Mouse (Mus musculus) embryo, embryonic 11 days (tissue): ENCODE measurements around the gene Hes7.
"Not testable (repeated sequence)": the region's sequence is repeated elsewhere in the genome, so short reads cannot be mapped to it uniquely, and the experiment has no call there.

ENCODE experiments used
- DNase-seq: peaks from one replicate; pipeline ENCODE4 v3.0.0-alpha.2; 2015

Gene Hes7

DNA sequence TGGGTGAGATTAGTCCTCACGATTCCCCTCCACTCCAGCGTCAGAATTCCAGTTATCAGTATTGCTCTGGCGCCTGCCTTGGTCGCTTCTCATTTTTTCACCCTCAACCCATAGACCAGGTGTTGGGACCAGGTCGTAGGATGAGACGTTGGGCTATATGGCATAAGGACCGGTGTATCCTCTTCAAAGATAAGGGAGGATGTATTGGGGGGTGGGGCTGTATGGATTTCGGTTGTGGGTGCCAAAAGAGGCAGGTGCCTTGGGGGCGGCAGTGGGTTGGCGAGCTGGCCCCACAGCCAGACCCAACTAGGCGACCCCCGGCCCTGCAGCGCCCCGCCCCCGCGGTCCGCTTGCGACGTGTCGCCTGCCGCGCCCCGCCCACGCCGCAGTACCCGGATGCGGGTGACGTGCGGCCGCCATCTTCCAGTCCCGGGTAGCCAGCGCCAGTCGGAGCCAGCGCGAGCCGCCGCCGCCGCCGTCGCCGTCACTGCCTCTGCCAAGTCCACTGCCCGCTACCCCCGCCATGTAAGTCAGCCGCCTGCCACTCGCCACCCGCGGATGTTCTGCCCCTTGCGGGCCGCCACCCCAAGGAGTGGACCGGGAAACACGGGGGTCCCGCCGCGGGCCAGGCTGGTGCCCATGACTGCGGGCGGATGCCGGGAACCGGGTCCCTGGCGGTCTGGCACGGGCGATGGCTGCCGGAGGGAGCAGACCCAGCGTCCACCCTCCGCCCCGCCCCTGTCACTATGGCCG, 31.9 kb upstream of the Hes7 start, which contains the start of gene Vamp2:
Gene Vamp2, plus strand, starts transcription at position 388 of the 753 bp plus-strand sequence.
- DNase-seq = peak; percentile 95

DNA sequence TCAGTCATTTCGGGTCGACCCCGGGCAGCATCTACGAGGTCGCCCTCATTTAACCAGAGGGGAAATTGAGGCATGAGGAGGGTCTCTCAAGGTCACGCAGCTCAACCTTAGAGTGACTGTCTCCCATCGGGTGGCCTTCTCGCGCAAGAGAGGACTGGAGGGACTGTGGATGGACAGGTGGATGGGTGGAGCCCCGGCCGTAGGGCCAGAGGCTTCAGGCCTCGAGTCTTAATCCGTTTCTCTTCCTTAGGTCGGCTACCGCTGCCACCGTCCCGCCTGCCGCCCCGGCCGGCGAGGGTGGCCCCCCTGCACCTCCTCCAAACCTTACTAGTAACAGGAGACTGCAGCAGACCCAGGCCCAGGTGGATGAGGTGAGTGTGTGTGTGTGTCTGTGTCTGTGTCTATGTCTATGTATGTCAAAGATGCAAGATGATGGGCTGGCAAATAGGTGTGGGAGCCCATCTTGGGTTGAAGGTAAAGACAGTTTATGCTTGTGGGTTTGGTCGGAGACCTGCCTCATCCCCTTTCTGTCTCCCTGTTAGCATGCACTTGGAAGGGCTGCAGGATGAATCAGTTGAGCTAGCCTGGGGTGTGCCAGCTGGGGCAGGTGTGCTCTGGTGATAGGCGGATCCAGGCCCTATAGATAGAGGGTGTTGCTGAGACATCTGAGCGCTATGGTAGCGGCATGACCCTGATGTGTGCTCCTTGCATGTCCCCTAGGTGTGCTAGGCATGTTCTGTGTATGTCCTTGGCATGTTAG, 31.2 kb upstream of the Hes7 start:
- DNase-seq = no peak

DNA sequence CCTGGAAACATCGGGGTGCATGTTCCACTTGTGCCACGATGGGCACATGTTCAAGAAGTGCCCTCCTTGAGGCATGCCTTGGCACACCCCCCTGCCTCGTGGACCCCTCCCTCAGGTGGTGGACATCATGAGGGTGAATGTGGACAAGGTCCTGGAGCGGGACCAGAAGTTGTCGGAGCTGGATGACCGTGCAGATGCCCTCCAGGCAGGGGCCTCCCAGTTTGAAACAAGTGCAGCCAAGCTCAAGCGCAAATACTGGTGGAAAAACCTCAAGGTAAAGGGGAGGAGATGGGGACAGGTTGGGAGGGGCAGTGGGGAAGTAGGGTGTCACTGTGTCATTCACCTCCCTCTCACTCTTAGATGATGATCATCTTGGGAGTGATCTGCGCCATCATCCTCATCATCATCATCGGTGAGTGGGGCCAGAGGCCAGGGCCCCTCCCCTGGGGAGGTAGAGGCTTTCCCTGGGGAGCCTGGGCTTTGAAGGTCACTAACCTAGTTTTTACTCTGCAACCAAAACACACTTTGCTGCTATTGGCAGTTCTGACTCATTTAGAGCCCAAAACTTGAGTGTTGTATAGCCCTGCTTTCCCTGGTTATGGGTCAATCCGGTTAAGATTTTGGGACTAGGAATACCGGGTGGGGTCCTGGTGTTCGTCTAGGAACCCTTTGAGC, 30.5 kb upstream of the Hes7 start:
- no peak for DNase-seq

DNA sequence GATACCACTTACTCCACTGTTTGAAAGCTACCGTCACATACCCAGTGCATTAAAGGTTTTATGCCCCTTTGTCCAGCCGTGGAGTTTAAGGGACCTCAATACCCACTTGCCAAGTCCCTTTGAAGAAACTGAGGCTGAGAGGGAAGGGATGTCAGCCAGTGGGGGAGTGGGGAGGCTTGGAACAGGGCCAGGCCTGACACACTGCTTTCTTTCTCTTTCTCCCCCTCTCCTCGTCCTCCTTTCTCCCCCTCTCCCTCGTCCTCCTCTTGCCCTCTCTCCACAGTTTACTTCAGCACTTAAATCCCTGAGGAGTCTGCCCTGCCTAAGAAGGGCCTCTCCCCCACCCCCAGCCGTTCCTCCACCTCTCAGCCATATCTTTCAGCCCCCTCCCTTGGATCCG, 29.8 kb upstream of the Hes7 start:
- no peak for DNase-seq

DNA sequence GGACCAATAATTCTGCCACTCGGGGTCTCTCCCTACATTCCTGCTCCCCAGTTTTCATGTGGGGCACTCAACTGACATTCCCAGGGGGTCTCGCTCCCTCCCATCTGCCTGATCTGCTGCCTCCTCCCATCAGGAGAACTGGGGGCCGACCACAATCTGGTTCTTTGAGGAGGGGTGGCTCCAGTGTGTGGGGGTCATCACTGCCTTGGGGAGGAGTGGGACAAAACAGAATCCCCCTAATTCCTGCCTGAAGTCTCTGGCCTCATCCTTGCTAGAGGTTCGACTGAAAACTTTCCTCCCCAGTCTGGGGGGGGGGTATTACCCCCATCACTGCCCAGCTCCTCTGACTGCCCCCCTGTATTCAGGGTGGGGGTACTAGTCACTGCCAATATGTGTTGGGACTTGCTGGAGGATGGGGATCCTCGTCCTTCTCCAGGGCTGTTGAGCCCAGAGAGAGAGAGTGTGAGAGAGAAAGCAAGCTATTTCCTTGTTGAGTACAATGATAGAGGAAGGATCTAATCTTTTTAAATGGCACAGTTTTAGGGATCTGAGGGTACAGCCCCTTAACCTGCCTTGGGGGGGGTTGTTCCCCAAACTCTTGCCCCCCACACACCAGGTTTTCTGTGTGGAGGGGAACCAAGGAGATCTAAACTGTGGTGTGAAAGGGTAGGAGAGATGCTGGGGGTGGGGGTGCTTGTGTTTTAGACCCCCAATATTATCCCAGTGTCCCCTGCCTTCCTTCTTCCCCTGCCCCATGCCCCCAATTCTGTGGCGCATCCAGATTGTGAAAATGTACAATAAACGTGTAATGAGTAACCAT, 28.4 kb upstream of the Hes7 start:
- DNase-seq = no peak

DNA sequence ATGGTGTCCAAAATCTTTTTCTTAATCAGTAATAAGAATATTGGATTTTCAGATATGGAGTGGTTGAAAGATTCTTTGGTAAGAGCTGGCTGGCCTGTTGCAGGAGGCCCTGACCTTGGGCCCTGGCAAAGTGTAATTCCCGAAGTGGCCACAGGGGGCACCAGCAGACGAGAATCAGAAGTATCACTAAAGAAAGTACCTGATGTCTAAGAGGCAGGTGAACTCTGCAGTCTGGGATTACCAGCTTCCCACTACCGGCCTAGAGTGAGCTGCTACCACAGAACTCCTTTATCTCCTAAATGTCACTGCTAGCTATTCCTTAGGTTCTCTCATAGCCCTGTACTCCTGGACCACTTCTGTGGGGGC, 27.8 kb upstream of the Hes7 start:
- peak; percentile 76 for DNase-seq

DNA sequence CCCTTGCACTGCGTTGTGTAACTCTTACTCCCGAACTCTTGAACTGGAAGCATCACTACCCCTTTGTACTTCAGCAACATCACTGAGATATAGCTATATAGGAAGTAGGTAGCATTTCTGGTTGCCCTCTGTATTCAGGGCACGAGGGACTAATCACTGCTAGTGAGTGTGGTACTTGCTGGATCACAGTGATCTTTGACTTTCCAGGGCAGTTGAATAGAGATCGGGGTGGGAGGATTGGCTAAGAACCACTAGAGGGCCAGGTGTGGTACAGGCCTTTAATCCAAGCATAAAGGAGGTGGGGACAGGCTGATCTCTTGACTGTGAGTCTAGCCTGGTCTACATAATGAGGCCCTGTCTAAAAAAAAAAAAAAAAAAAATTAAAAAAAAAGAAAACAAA, 27.3 kb upstream of the Hes7 start:
- DNase-seq = no peak

DNA sequence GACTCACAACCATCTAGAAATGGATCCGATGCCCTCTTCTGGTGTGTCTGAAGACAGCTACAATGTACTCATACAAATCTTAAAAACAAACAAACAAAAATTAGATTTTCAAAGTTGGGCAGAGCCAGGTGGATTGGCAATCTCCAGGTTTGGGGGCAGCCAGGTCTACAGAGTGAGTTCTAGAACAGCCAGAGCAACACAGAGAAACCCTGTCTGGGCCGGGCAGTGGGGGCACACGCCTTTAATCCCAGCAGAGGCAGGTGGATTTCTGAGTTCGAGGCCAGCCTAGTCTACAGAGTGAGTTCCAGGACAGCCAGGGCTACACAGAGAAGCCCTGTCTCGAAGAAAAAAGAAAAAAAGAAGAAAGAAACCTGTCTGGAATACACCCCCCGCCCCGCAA, 26.3 kb upstream of the Hes7 start:
- DNase-seq = not testable (repeated sequence)

DNA sequence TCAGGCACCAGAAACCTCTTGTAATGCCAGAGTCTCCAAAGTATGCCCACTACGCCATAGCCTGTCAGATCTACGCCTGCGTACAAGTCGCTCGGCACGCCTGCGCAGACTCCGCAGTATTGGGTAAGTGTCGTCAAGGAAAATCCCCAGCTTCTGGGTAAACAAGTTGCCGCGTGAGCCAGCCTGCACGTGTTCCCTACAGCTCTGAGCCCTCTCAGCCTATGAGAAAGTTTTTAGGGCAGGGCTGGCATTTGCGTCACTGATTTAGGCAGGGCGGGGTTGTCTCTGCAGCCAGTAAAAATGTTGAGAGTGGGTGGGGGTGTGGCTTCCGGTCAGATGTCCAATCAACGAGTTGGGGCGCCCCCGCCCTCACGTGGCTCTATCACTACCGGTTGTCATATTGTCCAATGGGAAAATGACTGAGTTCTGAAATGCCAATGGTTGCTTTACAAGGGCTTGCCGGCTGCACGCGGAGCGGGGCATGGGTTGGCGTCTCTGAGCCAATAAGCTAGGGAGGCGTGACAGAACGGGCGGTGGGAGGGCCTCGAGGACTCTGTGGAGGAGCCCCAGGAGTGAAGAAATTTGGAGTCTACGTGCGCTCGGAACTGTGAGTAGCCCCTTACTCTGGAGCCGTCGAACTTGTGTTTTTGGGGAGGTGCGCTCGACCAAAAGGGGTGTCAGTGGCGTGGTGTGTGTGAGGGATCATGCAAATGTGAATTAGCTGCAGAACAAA, 25.3 kb upstream of the Hes7 start, which contains the start of gene Per1:
Gene Per1, plus strand, starts transcription at position 521 of the 733 bp plus-strand sequence.
- DNase-seq = peak; percentile 99

DNA sequence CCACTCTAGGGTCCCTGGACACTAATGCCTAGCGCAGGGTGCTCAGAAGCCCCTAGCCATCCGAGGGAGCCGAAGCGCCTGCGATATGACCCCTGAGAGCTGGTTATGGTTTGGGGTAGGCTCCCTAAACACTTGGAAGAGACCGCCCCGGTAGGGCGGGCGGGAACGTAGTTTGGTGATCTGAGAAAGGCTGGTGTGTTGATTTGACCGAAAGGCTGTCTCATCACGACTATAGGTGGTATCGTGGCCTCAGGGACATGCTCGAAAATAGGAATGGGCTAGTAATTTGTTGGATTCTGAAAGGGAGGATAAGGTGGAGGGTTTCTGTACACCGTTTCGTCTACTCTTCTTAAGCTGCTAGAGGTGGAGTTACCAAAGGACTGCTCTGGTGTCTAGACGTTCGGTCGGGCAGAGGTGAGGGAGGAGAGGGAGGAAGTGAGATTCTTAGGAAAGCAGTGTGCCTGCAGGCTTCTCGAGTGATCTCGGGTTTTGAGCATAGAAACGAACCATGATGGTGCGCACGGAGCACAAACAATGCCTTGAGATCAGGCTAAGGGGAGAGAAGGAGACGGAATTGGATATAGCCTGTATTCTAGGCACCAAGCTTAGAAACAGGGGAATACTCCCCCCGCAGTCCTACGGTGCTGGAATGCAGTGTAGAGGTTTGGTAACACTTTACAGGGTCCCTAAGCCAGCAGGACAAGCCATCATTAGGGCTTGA, 24.5 kb upstream of the Hes7 start:
- no peak for DNase-seq

DNA sequence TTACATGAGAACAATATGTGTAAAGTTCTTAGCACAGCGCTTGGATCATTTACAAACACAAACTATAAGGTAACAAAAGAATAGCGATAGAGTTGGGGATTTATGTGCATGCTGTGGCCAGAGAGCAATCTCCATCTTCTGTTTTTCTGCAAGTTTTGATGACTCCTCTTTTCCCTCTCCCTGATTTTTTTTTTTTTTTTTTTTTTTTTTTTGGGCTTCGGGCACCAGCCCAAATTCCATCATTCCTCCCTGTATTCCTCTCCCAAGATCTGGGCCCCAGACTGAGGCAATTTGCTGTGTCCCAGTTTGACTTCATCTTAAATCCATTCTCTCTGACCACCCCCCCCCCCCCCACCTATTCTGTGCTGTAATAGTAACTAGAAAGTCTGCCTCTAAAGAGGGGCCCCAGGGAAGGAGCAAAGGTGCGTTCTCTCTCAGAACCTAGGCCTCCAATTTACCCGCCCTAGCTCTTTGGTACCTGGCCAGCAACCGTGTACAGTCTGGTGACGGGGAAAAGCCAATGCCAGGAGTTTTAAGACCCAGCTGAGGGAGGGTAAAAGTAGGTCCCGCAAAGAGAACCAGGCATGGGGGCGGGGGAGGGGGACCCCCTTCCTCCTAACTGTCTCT, 23.7 kb upstream of the Hes7 start:
- DNase-seq = no peak

DNA sequence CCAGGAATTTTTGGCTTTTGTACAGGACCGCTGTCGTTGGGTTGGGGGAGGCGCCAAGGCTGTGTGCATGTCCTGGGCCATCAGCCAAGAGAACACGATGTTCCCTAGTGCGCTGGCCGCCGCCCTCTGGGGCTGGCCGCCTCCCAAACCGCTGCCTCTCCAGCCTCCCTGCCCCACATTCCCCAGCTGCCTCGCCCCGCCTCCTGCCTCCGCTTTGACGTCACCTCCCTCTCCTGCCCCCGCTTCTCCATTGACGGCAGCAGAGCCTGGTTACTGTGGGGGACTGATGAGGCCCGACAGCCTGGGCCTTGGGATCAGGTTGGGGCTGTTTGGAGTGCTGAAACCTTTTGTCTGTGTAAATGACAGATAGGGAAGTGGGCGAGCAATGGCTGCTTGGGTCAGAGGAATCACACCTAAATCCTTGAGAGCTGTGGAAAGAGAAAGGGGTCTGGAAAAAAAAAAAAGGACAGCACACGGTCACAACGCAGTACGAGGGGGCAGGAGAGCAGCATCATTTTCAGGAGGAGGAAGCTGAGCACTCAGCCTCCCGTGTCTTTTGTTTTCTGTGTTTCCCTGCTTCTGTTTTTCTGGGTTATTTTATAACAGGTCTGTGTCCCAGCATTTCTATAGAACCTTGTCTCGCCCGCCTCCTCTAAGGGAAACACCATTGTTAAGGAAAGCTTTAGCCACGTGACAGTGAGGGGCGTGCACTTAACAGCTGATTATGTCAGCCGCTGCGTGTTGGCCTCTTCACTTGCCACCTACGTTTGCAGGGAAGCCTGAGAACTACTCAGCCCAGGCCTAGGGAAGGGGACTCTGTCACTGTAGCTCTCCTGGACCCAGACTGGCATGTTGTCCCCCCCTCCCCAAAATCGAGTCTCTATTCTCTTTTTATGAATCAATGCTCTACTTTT, 23.0 kb upstream of the Hes7 start:
- peak; percentile 87 for DNase-seq

DNA sequence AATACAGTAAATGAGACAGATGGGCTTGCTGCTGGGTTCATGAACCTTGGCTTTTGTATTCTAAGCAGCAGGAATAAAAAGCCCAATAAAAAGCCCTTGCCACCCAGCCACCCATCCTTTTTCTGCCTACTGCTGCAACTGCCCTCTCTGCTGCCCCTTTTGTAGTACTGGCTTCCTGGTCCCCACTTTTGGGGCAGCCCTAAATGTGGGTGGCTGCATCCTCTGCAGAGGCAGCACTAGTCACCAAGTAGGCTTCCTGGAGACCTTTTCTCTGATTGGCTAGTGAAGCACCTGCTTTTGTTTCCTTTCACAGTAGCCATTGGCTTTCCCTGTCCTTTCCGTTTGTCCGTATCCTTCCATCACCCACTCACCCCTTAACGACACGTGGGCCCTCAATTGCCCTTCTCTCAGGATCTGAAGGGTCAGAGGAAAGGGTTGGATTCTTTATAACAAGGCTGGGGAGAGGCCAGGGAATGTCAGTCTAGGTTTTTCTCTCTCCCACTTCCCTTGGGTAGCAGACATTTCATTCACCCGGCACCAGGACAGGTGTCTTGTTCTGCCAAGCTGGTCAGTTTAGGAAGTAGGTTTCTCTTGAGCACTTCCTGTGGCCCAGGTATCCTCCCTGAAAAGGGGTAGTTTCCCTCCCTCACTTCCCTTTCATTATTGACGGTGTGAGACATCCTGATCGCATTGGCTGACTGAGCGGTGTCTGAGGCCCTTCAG, 22.0 kb upstream of the Hes7 start:
- no peak for DNase-seq

DNA sequence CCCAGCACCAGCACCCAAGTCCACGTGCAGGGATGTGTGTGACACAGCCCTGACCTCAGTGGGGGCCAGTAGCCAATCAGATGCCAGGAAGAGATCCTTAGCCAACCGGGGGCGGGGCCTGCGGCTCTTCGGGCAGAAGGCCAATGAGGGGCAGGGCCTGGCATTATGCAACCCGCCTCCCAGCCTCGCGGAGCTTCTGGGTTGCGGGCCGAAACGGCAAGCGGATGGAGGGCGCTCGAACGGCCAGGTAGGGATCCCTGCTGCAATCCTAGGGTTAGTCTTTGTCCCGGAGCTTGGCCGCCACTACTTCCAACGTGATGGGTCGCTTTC, 21.5 kb upstream of the Hes7 start:
- peak; percentile 96 for DNase-seq

DNA sequence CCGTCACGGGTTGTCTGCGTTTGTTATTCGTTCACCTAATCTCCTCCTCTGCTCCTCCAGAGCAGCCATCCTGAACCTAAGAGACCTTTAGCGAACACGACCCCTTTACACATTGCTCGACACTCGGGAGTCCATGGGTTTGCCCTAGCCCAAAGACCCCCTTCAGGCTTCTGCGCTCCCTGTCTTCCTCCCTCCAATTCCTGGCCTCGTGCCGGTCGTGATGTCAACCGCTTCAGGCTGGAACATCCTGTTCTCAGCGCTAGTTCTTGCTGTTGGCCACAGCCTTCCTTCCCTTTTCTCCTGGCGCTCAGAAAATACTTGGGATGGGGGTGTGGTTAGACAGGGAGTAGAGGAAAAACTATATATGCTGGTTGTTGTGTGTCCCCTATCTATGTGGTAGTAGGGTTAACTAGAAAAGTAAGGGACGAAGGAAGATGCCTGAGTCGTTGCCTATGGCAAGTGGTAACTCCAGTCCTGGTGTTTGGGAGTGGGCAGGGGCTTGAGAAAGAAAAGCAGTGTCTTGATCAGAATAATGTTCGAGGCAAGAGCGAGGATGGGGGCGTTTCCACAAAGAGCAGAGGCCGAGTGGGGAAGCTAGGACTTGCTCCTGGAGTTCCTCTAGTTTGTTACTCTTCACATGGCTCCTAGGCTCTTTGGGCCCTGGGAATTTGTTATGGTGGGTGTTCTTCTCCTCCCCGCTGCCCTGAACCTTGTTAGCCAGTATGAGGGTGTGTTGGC, 20.9 kb upstream of the Hes7 start:
- DNase-seq = peak; percentile 33

DNA sequence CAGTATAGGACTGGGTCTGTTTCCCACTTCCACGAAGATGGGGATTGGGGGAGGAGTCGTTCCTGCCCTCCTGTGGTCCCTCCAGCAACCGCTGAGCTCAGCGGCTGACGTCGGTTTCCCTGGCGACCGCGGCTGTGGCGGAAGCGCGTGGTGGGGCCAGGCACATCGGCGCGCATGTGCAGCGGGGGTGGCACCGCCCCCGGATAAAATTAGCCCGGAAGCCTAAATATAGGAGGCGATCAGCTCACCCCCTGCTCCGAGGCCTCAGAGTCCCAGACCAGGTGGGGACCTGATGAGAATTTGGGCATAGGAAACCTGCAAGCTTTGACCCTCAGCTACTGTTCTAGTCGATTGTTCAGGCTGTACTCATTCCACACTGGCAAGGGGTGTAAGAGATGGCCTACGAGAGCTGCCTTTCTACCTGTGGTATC, 20.3 kb upstream of the Hes7 start:
- peak; percentile 92 for DNase-seq

DNA sequence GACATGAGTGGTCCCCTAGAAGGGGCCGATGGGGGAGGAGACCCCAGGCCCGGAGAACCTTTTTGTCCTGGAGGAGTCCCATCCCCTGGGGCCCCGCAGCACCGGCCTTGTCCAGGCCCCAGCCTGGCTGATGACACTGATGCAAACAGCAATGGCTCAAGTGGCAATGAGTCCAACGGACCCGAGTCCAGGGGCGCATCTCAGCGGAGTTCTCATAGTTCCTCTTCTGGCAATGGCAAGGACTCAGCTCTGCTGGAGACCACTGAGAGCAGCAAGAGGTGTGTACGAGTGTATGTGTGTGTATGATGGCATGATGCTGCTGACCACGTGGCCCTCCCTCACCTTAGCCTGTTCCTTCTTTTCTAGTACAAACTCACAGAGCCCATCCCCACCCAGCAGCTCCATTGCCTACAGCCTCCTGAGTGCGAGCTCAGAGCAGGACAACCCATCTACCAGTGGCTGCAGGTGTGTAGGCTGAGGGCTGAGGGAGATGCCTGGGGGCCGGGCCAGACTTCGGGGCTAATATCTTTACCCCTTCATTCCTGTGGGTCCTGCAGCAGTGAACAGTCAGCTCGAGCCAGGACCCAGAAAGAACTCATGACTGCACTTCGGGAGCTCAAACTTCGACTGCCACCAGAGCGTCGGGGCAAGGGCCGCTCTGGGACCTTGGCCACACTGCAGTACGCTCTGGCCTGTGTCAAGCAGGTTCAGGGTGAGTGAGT, 19.4 kb upstream of the Hes7 start:
- DNase-seq = no peak
